Mouse (Mus musculus) Patski (cell line): ENCODE measurements around the gene Frmd4a. TPM values are rescaled to one million over a fixed set of nuclear protein-coding genes. Genes with fewer than 3 reads are reported as not detected.

Experiments
- ATAC-seq: fragments of 100-300 bp; one replicate; pipeline ENCODE4 v1.8.0; 2021
- CTCF ChIA-PET: fragments of 350-600 bp; sonication (Branson Sonifier 250); formaldehyde crosslinking; loops from one replicate; lab custom pipeline; 2022; ENCODE audit warnings: inconsistent platforms; lab: Charles Lee
- POLR2A ChIA-PET: fragments of 350-600 bp; sonication (Branson Sonifier 250); formaldehyde crosslinking; loops from one replicate; lab custom pipeline; 2022; ENCODE audit warnings: antibody characterized with exemption, inconsistent platforms; lab: Charles Lee
- DNase-seq: peaks from one replicate; pipeline ENCODE4 v3.0.0-alpha.2; 2011; ENCODE audit warnings: low read depth, low spot score
- H3K27me3 ChIP-seq: fragments of 371-371 bp; one replicate; pipeline ENCODE4 v1.5.1; 2021
- CTCF ChIP-seq: fragments of 100-300 bp; IDR thresholded peaks from one replicate; pipeline ENCODE4 v1.5.1; 2021
- in situ Hi-C: fragments of 300-500 bp; cut with MboI; formaldehyde crosslinking; loops from 3 replicates; pipeline ENCODE4 v1.11.1; 2018; ENCODE audit warnings: low pct_unique_long_range_greater_than_20kb, mixed read lengths
- polyA plus RNA-seq: library from polyadenylated mRNA; unstranded; gene quantifications from one replicate; pipeline ENCODE4 v1.2.3, GENCODE M21; 2021

Frmd4a gene
- polyA plus RNA-seq, 1 experiment from 2014 or later, result 40.6 TPM

DNA sequence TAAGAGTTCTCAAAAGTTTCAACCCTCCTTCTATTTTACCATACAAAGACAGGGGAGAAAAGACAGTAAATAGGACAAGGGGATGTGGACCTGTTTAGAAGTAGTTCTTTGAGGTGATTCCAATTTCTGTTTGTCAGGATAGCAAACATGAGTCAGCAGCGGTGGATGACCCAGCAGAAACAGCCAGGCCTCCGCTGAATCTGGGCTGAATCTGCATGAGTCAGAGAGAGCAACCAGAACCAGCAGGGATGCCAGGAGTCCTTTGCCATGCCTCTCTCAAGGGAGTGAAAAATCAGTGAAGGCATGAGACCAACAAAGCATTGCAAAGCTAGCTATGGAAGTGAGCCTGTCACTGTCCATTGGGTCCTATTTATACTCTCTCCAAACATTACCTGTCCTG is 643.2 kb downstream of the Frmd4a start:
- DNase-seq (no peak), ATAC-seq (no peak)
- TF ChIP-seq CTCF, result no peak
- POLR2A ChIA-PET, result no interaction called here
- in situ Hi-C loops, result no loop called here
- H3K27me3 ChIP-seq, result peaks cover 29% of the 10 kb centered on the region
- CTCF ChIA-PET, result no interaction called here
